Mouse (Mus musculus) olfactory bulb, adult 2 months (tissue): ENCODE measurements around the gene Car14. TPM values are rescaled to one million over a fixed set of nuclear protein-coding genes. Genes with fewer than 3 reads are reported as not detected.
A peak's percentile ranks its signal among the peaks of the same experiment; 100 is the strongest.

ENCODE experiments used
- H3K27ac ChIP-seq: fragments of 200-500 bp; 2 replicates; pipeline ENCODE4 v1.5.1; 2012; ENCODE audit warnings: low read depth, low read length; ENCODE audit not compliant: insufficient read depth
- H3K4me1 ChIP-seq: fragments of 200-500 bp; 2 replicates; pipeline ENCODE4 v1.6.1; 2012; ENCODE audit warnings: low read length; ENCODE audit not compliant: control insufficient read depth, insufficient read depth
- H3K4me3 ChIP-seq: fragments of 200-500 bp; 2 replicates; pipeline ENCODE4 v1.5.1; 2012; ENCODE audit warnings: mild to moderate bottlenecking, low read depth, low read length, moderate library complexity; ENCODE audit not compliant: insufficient read depth
- CTCF ChIP-seq: fragments of 200-500 bp; IDR thresholded peaks from 2 replicates; pipeline ENCODE4 v1.5.1; 2012; ENCODE audit warnings: low read depth, mild to moderate bottlenecking, low read length, moderate library complexity; ENCODE audit not compliant: insufficient read depth
- POLR2A ChIP-seq: fragments of 200-500 bp; IDR thresholded peaks from 2 replicates; pipeline ENCODE4 v1.6.1; 2012; ENCODE audit warnings: mild to moderate bottlenecking, low read depth, low read length, moderate library complexity; ENCODE audit not compliant: insufficient read depth
- WGBS: fragments of 180-500 bp; shearing (Covaris S2); methylation state at CpG from one replicate; pipeline ENCODE4 v1.1.7; 2018; 5-methylcytosine and 5-hydroxymethylcytosine counted together
- polyA plus RNA-seq: library from polyadenylated mRNA; stranded (reverse); fragments of >200 nt; gene quantifications from 2 replicates; pipeline ENCODE4 v1.2.4, GENCODE M21; 2012; ENCODE audit warnings: low replicate concordance; ENCODE audit not compliant: missing spikeins, insufficient read depth, insufficient read length

Car14 gene
- polyA plus RNA-seq, 1 experiment = not detected

GRCm38 (mm10) chr3:95942749-95943148 is 38.3 kb upstream of the Car14 start:
- H3K27ac ChIP-seq = no peak overlapping the region
- no peak overlapping the region for H3K4me3 ChIP-seq
- WGBS = 74% methylated on average over 6 of the region's 6 CpGs
- H3K4me1 ChIP-seq = no peaks in the 10 kb centered on the region
- TF ChIP-seq POLR2A (no peak), CTCF (no peak)

- H3K27ac ChIP-seq = no peak overlapping the region
Measured at GRCm38 (mm10) chr3:95938835-95939234, 34.3 kb upstream of the Car14 start.

GRCm38 (mm10) chr3:95938217-95938616 is 33.7 kb upstream of the Car14 start:
- no peak overlapping the region for H3K27ac ChIP-seq
- TF ChIP-seq CTCF (no peak), POLR2A (no peak)
- WGBS = 96% methylated on average over 8 of the region's 8 CpGs
- no peak overlapping the region for H3K4me3 ChIP-seq
- H3K4me1 ChIP-seq = no peaks in the 10 kb centered on the region

More at GRCm38 (mm10) chr3:95938835-95939234, 34.3 kb upstream of the Car14 start:
- no peak for TF ChIP-seq POLR2A
- TF ChIP-seq CTCF = no peak
- 92% methylated on average over 15 of the region's 15 CpGs for WGBS
- H3K4me1 ChIP-seq = no peaks in the 10 kb centered on the region
- H3K4me3 ChIP-seq = no peak overlapping the region

DNA sequence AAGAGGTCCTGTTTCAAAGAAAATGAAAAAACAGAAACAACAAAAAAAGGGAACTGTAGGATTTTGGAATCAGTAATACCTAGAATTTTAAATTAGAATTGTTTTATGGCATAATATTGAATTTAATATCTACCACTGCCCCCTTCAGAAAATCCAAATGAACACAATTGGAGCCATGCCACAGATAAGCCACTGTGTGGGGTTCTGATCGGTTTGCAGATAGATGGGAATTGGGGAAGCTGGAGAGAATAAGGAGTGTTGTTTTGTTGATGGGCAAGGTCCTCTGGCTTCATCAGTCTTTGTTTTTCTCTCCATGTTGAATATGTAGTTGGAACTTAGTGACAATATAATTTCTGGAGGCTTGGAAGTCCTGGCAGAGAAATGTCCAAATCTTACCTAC is 30.0 kb upstream of the Car14 start:
- H3K27ac ChIP-seq = no peak overlapping the region
- no peak for TF ChIP-seq POLR2A
- no peak for TF ChIP-seq CTCF
- no peak overlapping the region for H3K4me3 ChIP-seq
- 0 out of 2 replicates have a peak, but pooled peaks cover 2% of the 10 kb centered on the region for H3K4me1 ChIP-seq
- 91% methylated on average over 1 of the region's 1 CpGs for WGBS

DNA sequence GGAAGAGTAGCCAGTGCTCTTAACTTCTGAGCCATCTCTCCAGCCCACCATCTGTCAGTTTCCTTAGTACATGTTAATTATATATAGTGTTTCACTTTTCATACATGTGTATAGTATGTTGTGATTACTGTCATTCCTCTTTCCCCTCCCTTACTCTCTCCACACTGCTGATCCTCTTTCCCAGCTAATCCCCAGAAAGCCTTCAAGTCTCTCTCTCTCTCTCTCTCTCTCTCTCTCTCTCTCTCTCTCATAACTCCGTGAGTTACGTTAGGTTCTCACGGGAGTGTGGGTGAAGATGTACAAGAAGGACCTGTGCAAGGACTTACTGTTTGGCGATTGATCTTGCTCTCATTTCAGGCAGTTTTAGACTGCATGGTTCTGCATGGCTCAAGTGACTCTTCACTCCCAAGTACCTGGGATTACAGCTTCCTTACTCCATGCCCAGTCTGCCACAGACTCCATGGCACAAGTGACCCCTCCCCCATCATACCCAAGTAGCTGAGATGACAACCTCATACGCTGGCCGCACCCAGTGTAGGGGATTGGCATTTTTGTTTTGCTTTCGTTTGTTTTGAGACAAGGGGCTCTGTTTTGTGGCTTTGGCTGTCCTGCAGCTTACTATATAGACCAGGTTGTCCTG is 28.7 kb upstream of the Car14 start:
- 91% methylated on average over 7 of the region's 7 CpGs for WGBS
- TF ChIP-seq POLR2A (no peak), CTCF (no peak)
- 0 out of 2 replicates have a peak, but pooled peaks cover 2% of the 10 kb centered on the region for H3K4me1 ChIP-seq
- no peak overlapping the region for H3K4me3 ChIP-seq
- H3K27ac ChIP-seq = no peak overlapping the region

- 91% methylated on average over 7 of the region's 7 CpGs for WGBS
- TF ChIP-seq POLR2A = no peak
- TF ChIP-seq CTCF = no peak
- Histone ChIP-seq H3K27ac (no peak overlapping the region), H3K4me3 (no peak overlapping the region), H3K4me1 (0 out of 2 replicates have a peak, but pooled peaks cover 2% of the 10 kb centered on the region)
Measured at GRCm38 (mm10) chr3:95932566-95932965, 28.1 kb upstream of the Car14 start.

DNA sequence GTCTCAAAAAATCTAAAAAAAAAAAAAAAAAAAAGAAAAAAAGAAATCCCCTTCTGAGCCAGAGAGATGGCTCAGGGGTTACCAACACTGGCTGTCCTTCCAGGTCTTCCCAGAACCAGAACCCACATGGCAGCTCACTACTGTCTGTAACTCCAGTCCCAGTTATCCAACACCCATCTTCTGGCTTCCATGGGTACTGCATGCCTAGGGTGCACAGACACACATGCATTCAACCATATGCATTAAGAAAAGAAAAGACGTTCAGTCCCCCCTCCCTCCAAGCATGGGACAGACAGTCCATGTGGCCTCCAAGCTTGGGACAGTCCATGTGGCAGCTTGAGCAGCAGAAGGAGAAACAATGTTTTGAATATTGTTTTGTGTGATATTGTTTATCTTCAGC is 27.7 kb upstream of the Car14 start:
- Histone ChIP-seq H3K4me3 (no peak overlapping the region), H3K4me1 (0 out of 2 replicates have a peak, but pooled peaks cover 2% of the 10 kb centered on the region), H3K27ac (no peak overlapping the region)
- WGBS = 32% methylated on average over 1 of the region's 1 CpGs
- TF ChIP-seq CTCF (no peak), POLR2A (no peak)

GRCm38 (mm10) chr3:95931471-95931870 is 27.0 kb upstream of the Car14 start:
- 91% methylated on average over 1 of the region's 1 CpGs for WGBS
- no peak for TF ChIP-seq CTCF
- TF ChIP-seq POLR2A = no peak
- H3K27ac ChIP-seq = no peak overlapping the region
- H3K4me1 ChIP-seq = 0 out of 2 replicates have a peak, but pooled peaks cover 2% of the 10 kb centered on the region
- no peak overlapping the region for H3K4me3 ChIP-seq

DNA sequence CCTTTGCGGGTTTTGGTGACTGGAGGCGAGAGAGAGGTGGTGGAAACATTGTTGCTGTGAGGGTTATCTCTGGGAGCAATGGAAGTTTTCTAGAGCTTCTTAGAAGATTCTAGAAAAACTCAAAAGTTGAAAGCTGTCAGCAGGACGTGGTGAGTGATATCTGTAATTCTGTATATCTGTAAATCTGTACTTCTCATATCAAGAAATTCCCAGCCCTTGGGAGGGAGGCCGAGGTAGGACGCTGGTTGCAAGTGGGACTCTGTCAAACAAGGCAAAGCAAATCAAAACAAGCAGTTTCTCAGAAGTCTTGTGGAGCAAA is 25.9 kb upstream of the Car14 start:
- H3K4me3 ChIP-seq = peak overlapping the region; percentile 85
- no peak overlapping the region for H3K27ac ChIP-seq
- 3% methylated on average over 5 of the region's 5 CpGs for WGBS
- TF ChIP-seq CTCF = no peak
- no peak for TF ChIP-seq POLR2A
- H3K4me1 ChIP-seq = 0 out of 2 replicates have a peak, but pooled peaks cover 2% of the 10 kb centered on the region
